Mouse (Mus musculus): ENCODE data around the gene Ncoa5. TPM values are rescaled to one million over a fixed set of nuclear protein-coding genes. Genes with fewer than 3 reads are reported as not detected.
A peak's percentile ranks its signal among the peaks of the same experiment; 100 is the strongest.

The Ncoa5 gene
- polyA plus RNA-seq, 1 experiment from 2014 or later: 48.7 TPM

GRCm38 (mm10) chr2:165054888-165055852 is 20.5 kb upstream of the Ncoa5 start, which contains the start of gene Cd40:
TSS of gene Cd40 (plus strand) at chr2:165055627.
- WGBS: 13% methylated on average over 24 of the region's 25 CpGs
- Histone ChIP-seq H3K27ac (replicated peaks; ENCODE audit: low read depth, low read length) (no peak within 1 kb of the TSS), H3K4me1 (ENCODE audit: control insufficient read depth, insufficient read depth, low read length) (peaks cover 5% of the 10 kb centered on the region; the same call in 1 of the 2 replicates), H3K9me3 (ENCODE audit: control insufficient read depth, low read length) (no peaks in the 10 kb centered on the region), H3K4me3 (ENCODE audit: low read depth, low read length) (peak within 1 kb of the TSS; percentile 27), H3K27me3 (replicated peaks; ENCODE audit: control insufficient read depth, insufficient read depth, low read length) (peaks cover 6% of the 10 kb centered on the region; the same call in 1 of the 2 replicates), H3K36me3 (ENCODE audit: control insufficient read depth, insufficient read depth, low read length) (no peaks in the 10 kb centered on the region), H3K9ac (ENCODE audit: low read depth, low read length) (no peak within 1 kb of the TSS), H3K4me2 (ENCODE audit: low read depth, low read length) (peak within 1 kb of the TSS; percentile 44)
- ATAC-seq (ENCODE audit: low read depth): peak; percentile 84
- peak; percentile 81 for DNase-seq (ENCODE audit: low spot score)

- Histone ChIP-seq H3K9me3 (ENCODE audit: control insufficient read depth, low read length) (no peaks in the 10 kb centered on the region), H3K4me1 (ENCODE audit: control insufficient read depth, insufficient read depth, low read length) (no peaks in the 10 kb centered on the region), H3K4me3 (ENCODE audit: low read depth, low read length) (no peak overlapping the region), H3K27ac (replicated peaks; ENCODE audit: low read depth, low read length) (no peak overlapping the region), H3K27me3 (replicated peaks; ENCODE audit: control insufficient read depth, insufficient read depth, low read length) (peaks cover 6% of the 10 kb centered on the region; the same call in 1 of the 2 replicates), H3K9ac (ENCODE audit: low read depth, low read length) (0 out of 2 replicates have a peak overlapping the region, but pooled peaks have one; percentile 1), H3K36me3 (ENCODE audit: control insufficient read depth, insufficient read depth, low read length) (no peaks in the 10 kb centered on the region), H3K4me2 (ENCODE audit: low read depth, low read length) (no peak overlapping the region)
- no peak for DNase-seq (ENCODE audit: low spot score)
- 39% methylated on average over 11 of the region's 11 CpGs for WGBS
- no peak for ATAC-seq (ENCODE audit: low read depth)
Observed at GRCm38 (mm10) chr2:165051566-165051965, 16.9 kb upstream of the Ncoa5 start.

GRCm38 (mm10) chr2:165050826-165051548 is 16.3 kb upstream of the Ncoa5 start:
- DNase-seq (ENCODE audit: low spot score) (no peak), ATAC-seq (ENCODE audit: low read depth) (no peak)
- no peaks in the 10 kb centered on the region for H3K9me3 ChIP-seq (ENCODE audit: control insufficient read depth, low read length)

GRCm38 (mm10) chr2:165049044-165049443 is 14.4 kb upstream of the Ncoa5 start:
- Histone ChIP-seq H3K36me3 (ENCODE audit: control insufficient read depth, insufficient read depth, low read length) (no peaks in the 10 kb centered on the region), H3K4me2 (ENCODE audit: low read depth, low read length) (no peak overlapping the region), H3K9me3 (ENCODE audit: control insufficient read depth, low read length) (no peaks in the 10 kb centered on the region), H3K27me3 (replicated peaks; ENCODE audit: control insufficient read depth, insufficient read depth, low read length) (no peaks in the 10 kb centered on the region; the same call in 1 of the 2 replicates), H3K4me1 (ENCODE audit: control insufficient read depth, insufficient read depth, low read length) (no peaks in the 10 kb centered on the region), H3K27ac (replicated peaks; ENCODE audit: low read depth, low read length) (no peak overlapping the region), H3K4me3 (ENCODE audit: low read depth, low read length) (no peak overlapping the region), H3K9ac (ENCODE audit: low read depth, low read length) (no peak overlapping the region)
- DNase-seq (ENCODE audit: low spot score): no peak
- 58% methylated on average over 5 of the region's 5 CpGs for WGBS
- no peak for ATAC-seq (ENCODE audit: low read depth)

More at GRCm38 (mm10) chr2:165050826-165051548, 16.3 kb upstream of the Ncoa5 start:
- Histone ChIP-seq H3K4me3 (ENCODE audit: low read depth, low read length) (no peak overlapping the region), H3K4me1 (ENCODE audit: control insufficient read depth, insufficient read depth, low read length) (no peaks in the 10 kb centered on the region), H3K27me3 (replicated peaks; ENCODE audit: control insufficient read depth, insufficient read depth, low read length) (peaks cover 1% of the 10 kb centered on the region; the same call in 1 of the 2 replicates), H3K4me2 (ENCODE audit: low read depth, low read length) (no peak overlapping the region), H3K9ac (ENCODE audit: low read depth, low read length) (0 out of 2 replicates have a peak overlapping the region, but pooled peaks have one; percentile 1), H3K36me3 (ENCODE audit: control insufficient read depth, insufficient read depth, low read length) (no peaks in the 10 kb centered on the region), H3K27ac (replicated peaks; ENCODE audit: low read depth, low read length) (no peak overlapping the region)
- 70% methylated on average over 16 of the region's 18 CpGs for WGBS

GRCm38 (mm10) chr2:165043729-165044128 is 9.1 kb upstream of the Ncoa5 start:
- Histone ChIP-seq H3K4me1 (ENCODE audit: control insufficient read depth, insufficient read depth, low read length) (no peaks in the 10 kb centered on the region), H3K9ac (ENCODE audit: low read depth, low read length) (no peak overlapping the region), H3K4me3 (ENCODE audit: low read depth, low read length) (no peak overlapping the region), H3K36me3 (ENCODE audit: control insufficient read depth, insufficient read depth, low read length) (no peaks in the 10 kb centered on the region), H3K27me3 (replicated peaks; ENCODE audit: control insufficient read depth, insufficient read depth, low read length) (no peaks in the 10 kb centered on the region), H3K9me3 (ENCODE audit: control insufficient read depth, low read length) (no peaks in the 10 kb centered on the region), H3K4me2 (ENCODE audit: low read depth, low read length) (no peak overlapping the region), H3K27ac (replicated peaks; ENCODE audit: low read depth, low read length) (no peak overlapping the region)
- DNase-seq (ENCODE audit: low spot score) (no peak), ATAC-seq (ENCODE audit: low read depth) (no peak)
- 62% methylated on average over 2 of the region's 2 CpGs for WGBS

- peak; percentile 37 for DNase-seq (ENCODE audit: low spot score)
- H3K36me3 ChIP-seq (ENCODE audit: control insufficient read depth, insufficient read depth, low read length): no peaks in the 10 kb centered on the region
- peak overlapping the region; percentile 14; the same call in 1 of the 2 replicates for H3K4me2 ChIP-seq (ENCODE audit: low read depth, low read length)
- no peaks in the 10 kb centered on the region for H3K27me3 ChIP-seq (replicated peaks; ENCODE audit: control insufficient read depth, insufficient read depth, low read length)
- peak; percentile 55; the same call in 1 of the 2 replicates for ATAC-seq (ENCODE audit: low read depth)
- no peaks in the 10 kb centered on the region for H3K9me3 ChIP-seq (ENCODE audit: control insufficient read depth, low read length)
- H3K4me1 ChIP-seq (ENCODE audit: control insufficient read depth, insufficient read depth, low read length): no peaks in the 10 kb centered on the region
- H3K4me3 ChIP-seq (ENCODE audit: low read depth, low read length): no peak overlapping the region
- WGBS: 8% methylated on average over 17 of the region's 17 CpGs
- no peak overlapping the region for H3K27ac ChIP-seq (replicated peaks; ENCODE audit: low read depth, low read length)
- H3K9ac ChIP-seq (ENCODE audit: low read depth, low read length): no peak overlapping the region
Observed at GRCm38 (mm10) chr2:165043090-165043636, 8.5 kb upstream of the Ncoa5 start.

GRCm38 (mm10) chr2:165042126-165042525 is 7.5 kb upstream of the Ncoa5 start:
- H3K4me1 ChIP-seq (ENCODE audit: control insufficient read depth, insufficient read depth, low read length): no peaks in the 10 kb centered on the region
- ATAC-seq (ENCODE audit: low read depth): no peak
- H3K4me3 ChIP-seq (ENCODE audit: low read depth, low read length): no peak overlapping the region
- no peaks in the 10 kb centered on the region for H3K9me3 ChIP-seq (ENCODE audit: control insufficient read depth, low read length)
- H3K27me3 ChIP-seq (replicated peaks; ENCODE audit: control insufficient read depth, insufficient read depth, low read length): no peaks in the 10 kb centered on the region
- no peak overlapping the region for H3K27ac ChIP-seq (replicated peaks; ENCODE audit: low read depth, low read length)
- DNase-seq (ENCODE audit: low spot score): no peak
- no peaks in the 10 kb centered on the region for H3K36me3 ChIP-seq (ENCODE audit: control insufficient read depth, insufficient read depth, low read length)
- WGBS: 72% methylated on average over 5 of the region's 5 CpGs
- no peak overlapping the region for H3K4me2 ChIP-seq (ENCODE audit: low read depth, low read length)
- no peak overlapping the region for H3K9ac ChIP-seq (ENCODE audit: low read depth, low read length)

GRCm38 (mm10) chr2:165037415-165037814 is 2.7 kb upstream of the Ncoa5 start:
- Histone ChIP-seq H3K36me3 (ENCODE audit: control insufficient read depth, insufficient read depth, low read length) (no peaks in the 10 kb centered on the region), H3K4me2 (ENCODE audit: low read depth, low read length) (no peak overlapping the region), H3K4me3 (ENCODE audit: low read depth, low read length) (no peak overlapping the region), H3K27me3 (replicated peaks; ENCODE audit: control insufficient read depth, insufficient read depth, low read length) (no peaks in the 10 kb centered on the region), H3K27ac (replicated peaks; ENCODE audit: low read depth, low read length) (no peak overlapping the region), H3K9ac (ENCODE audit: low read depth, low read length) (no peak overlapping the region), H3K9me3 (ENCODE audit: control insufficient read depth, low read length) (no peaks in the 10 kb centered on the region), H3K4me1 (ENCODE audit: control insufficient read depth, insufficient read depth, low read length) (peaks cover 12% of the 10 kb centered on the region)
- DNase-seq (ENCODE audit: low spot score) (no peak), ATAC-seq (ENCODE audit: low read depth) (no peak)
- 69% methylated on average over 4 of the region's 4 CpGs for WGBS
